Mouse (Mus musculus) neural tube, embryonic 14.5 days (tissue): ENCODE data around the gene Tsc2. TPM values are rescaled to one million over a fixed set of nuclear protein-coding genes. Genes with fewer than 3 reads are reported as not detected.

Experiments
- ATAC-seq: fragments of 200-750 bp; cut with Nextera tagmentation; 2 replicates; pipeline ENCODE4 v1.8.0; 2017; ENCODE audit warnings: low read depth, mild to moderate bottlenecking, moderate TSS enrichment, moderate library complexity
- H3K27ac ChIP-seq: fragments of 300-500 bp; sonication (generic); 2 replicates; pipeline ENCODE4 v1.5.1; 2014; ENCODE audit warnings: low read depth, mild to moderate bottlenecking, control low read depth, low read length, moderate library complexity, mixed read lengths
- H3K27me3 ChIP-seq: fragments of 300-500 bp; sonication (generic); 2 replicates; pipeline ENCODE4 v1.6.1; 2014; ENCODE audit warnings: low read length; ENCODE audit not compliant: control insufficient read depth, insufficient read depth
- H3K36me3 ChIP-seq: fragments of 300-500 bp; sonication (generic); 2 replicates; pipeline ENCODE4 v1.6.1; 2014; ENCODE audit warnings: low read length, mixed read lengths; ENCODE audit not compliant: control insufficient read depth, insufficient read depth
- H3K4me1 ChIP-seq: fragments of 300-500 bp; sonication (generic); 2 replicates; pipeline ENCODE4 v1.6.1; 2014; ENCODE audit warnings: low read length; ENCODE audit not compliant: control insufficient read depth, insufficient read depth
- H3K4me2 ChIP-seq: fragments of 300-500 bp; sonication (generic); 2 replicates; pipeline ENCODE4 v1.6.1; 2014; ENCODE audit warnings: mild to moderate bottlenecking, low read depth, low read length, control low read depth
- H3K4me3 ChIP-seq: fragments of 300-500 bp; sonication (generic); 2 replicates; pipeline ENCODE4 v1.5.1; 2014; ENCODE audit warnings: low read depth, low read length, control low read depth, mixed read lengths
- H3K9ac ChIP-seq: fragments of 300-500 bp; sonication (generic); replicated peaks from 2 replicates; pipeline ENCODE4 v1.6.1; 2014; ENCODE audit warnings: low read depth, mild to moderate bottlenecking, control low read depth, low read length, mixed read lengths
- H3K9me3 ChIP-seq: fragments of 300-500 bp; sonication (generic); 2 replicates; pipeline ENCODE4 v1.6.1; 2016; ENCODE audit warnings: low read length; ENCODE audit not compliant: control insufficient read depth
- WGBS: fragments of 180-500 bp; shearing (Covaris S2); extraction: QIAGEN DNeasy Blood & Tissue Kit; methylation state at CpG from one replicate; pipeline ENCODE4 v1.1.7; 2014; 5-methylcytosine and 5-hydroxymethylcytosine counted together
- polyA plus RNA-seq: library from polyadenylated mRNA; unstranded; fragments of >200 nt; fragmentation: Nextera tagmentation; extraction: Ambion mirVana; gene quantifications from 2 replicates; pipeline ENCODE4 v1.2.1, GENCODE M21; 2014

Gene Tsc2
- polyA plus RNA-seq, 1 experiment from 2014 or later = 74.7 TPM

GRCm38 (mm10) chr17:24563638-24564037 lies 68.8 kb downstream of the Tsc2 start:
- no peak overlapping the region for H3K4me2 ChIP-seq
- H3K9ac ChIP-seq = no peak overlapping the region
- H3K9me3 ChIP-seq = no peaks in the 10 kb centered on the region
- no peak overlapping the region for H3K27ac ChIP-seq
- ATAC-seq = no peak
- H3K4me1 ChIP-seq = peaks cover 16% of the 10 kb centered on the region; the same call in 1 of the 2 replicates
- 0 out of 2 replicates have a peak, but pooled peaks cover 5% of the 10 kb centered on the region for H3K36me3 ChIP-seq
- no peak overlapping the region for H3K4me3 ChIP-seq
- no peaks in the 10 kb centered on the region for H3K27me3 ChIP-seq
- WGBS = 85% methylated on average over 5 of the region's 5 CpGs

GRCm38 (mm10) chr17:24561592-24561991 lies 70.8 kb downstream of the Tsc2 start:
- 92% methylated on average over 2 of the region's 2 CpGs for WGBS
- H3K36me3 ChIP-seq = peaks cover 5% of the 10 kb centered on the region; the same call in 1 of the 2 replicates
- H3K4me1 ChIP-seq = peaks cover 22% of the 10 kb centered on the region
- H3K9ac ChIP-seq = no peak overlapping the region
- no peak overlapping the region for H3K27ac ChIP-seq
- H3K9me3 ChIP-seq = no peaks in the 10 kb centered on the region
- no peak overlapping the region for H3K4me3 ChIP-seq
- no peaks in the 10 kb centered on the region for H3K27me3 ChIP-seq
- no peak for ATAC-seq
- no peak overlapping the region for H3K4me2 ChIP-seq

- H3K9ac ChIP-seq = no peak overlapping the region
- H3K27me3 ChIP-seq = no peaks in the 10 kb centered on the region
- H3K4me1 ChIP-seq = peaks cover 22% of the 10 kb centered on the region
- H3K4me3 ChIP-seq = no peak overlapping the region
- H3K36me3 ChIP-seq = peaks cover 5% of the 10 kb centered on the region; the same call in 1 of the 2 replicates
- no peak overlapping the region for H3K27ac ChIP-seq
- H3K9me3 ChIP-seq = no peaks in the 10 kb centered on the region
- no peak overlapping the region for H3K4me2 ChIP-seq
- WGBS = 93% methylated on average over 5 of the region's 5 CpGs
- ATAC-seq = no peak
Measured at GRCm38 (mm10) chr17:24560301-24561028, 72.0 kb downstream of the Tsc2 start.

- Histone ChIP-seq H3K9me3 (no peaks in the 10 kb centered on the region), H3K36me3 (no peaks in the 10 kb centered on the region; the same call in 1 of the 2 replicates), H3K4me3 (no peak overlapping the region), H3K27ac (peak overlapping the region; percentile 86), H3K27me3 (no peaks in the 10 kb centered on the region), H3K9ac (no peak overlapping the region), H3K4me2 (0 out of 2 replicates have a peak overlapping the region, but pooled peaks have one; percentile 14), H3K4me1 (peaks cover 22% of the 10 kb centered on the region)
- peak; percentile 33; the same call in 1 of the 2 replicates for ATAC-seq
- 36% methylated on average over 3 of the region's 3 CpGs for WGBS
Measured at GRCm38 (mm10) chr17:24559146-24559545, 73.3 kb downstream of the Tsc2 start.

- peak; percentile 67; the same call in 1 of the 2 replicates for ATAC-seq
Measured at GRCm38 (mm10) chr17:24558600-24559099, 73.8 kb downstream of the Tsc2 start.

GRCm38 (mm10) chr17:24557091-24557490 lies 75.3 kb downstream of the Tsc2 start:
- Histone ChIP-seq H3K27ac (no peak overlapping the region), H3K9me3 (no peaks in the 10 kb centered on the region), H3K9ac (no peak overlapping the region), H3K4me1 (peaks cover 28% of the 10 kb centered on the region), H3K4me3 (no peak overlapping the region), H3K4me2 (no peak overlapping the region), H3K27me3 (no peaks in the 10 kb centered on the region), H3K36me3 (no peaks in the 10 kb centered on the region; the same call in 1 of the 2 replicates)
- no peak for ATAC-seq
- WGBS = 92% methylated on average over 7 of the region's 7 CpGs

More at GRCm38 (mm10) chr17:24558600-24559099, 73.8 kb downstream of the Tsc2 start:
- 6% methylated on average over 4 of the region's 4 CpGs for WGBS
- Histone ChIP-seq H3K27ac (peak overlapping the region; percentile 86), H3K36me3 (no peaks in the 10 kb centered on the region; the same call in 1 of the 2 replicates), H3K27me3 (no peaks in the 10 kb centered on the region), H3K4me1 (peaks cover 22% of the 10 kb centered on the region), H3K9ac (no peak overlapping the region), H3K9me3 (no peaks in the 10 kb centered on the region), H3K4me3 (no peak overlapping the region), H3K4me2 (peak overlapping the region; percentile 14; the same call in 1 of the 2 replicates)

- Histone ChIP-seq H3K4me1 (peaks cover 25% of the 10 kb centered on the region), H3K9me3 (no peaks in the 10 kb centered on the region), H3K4me3 (peak overlapping the region; percentile 86), H3K36me3 (no peaks in the 10 kb centered on the region), H3K27me3 (no peaks in the 10 kb centered on the region), H3K4me2 (peak overlapping the region; percentile 91), H3K27ac (peak overlapping the region; percentile 96), H3K9ac (peak overlapping the region; percentile 96)
- WGBS = 47% methylated on average over 3 of the region's 3 CpGs
- no peak for ATAC-seq
Measured at GRCm38 (mm10) chr17:24551050-24551444, 81.4 kb downstream of the Tsc2 start.

GRCm38 (mm10) chr17:24550416-24551049 lies 81.9 kb downstream of the Tsc2 start:
- Histone ChIP-seq H3K4me1 (peaks cover 25% of the 10 kb centered on the region), H3K4me3 (peak overlapping the region; percentile 86), H3K9me3 (no peaks in the 10 kb centered on the region), H3K27ac (peak overlapping the region; percentile 96), H3K9ac (peak overlapping the region; percentile 96), H3K4me2 (peak overlapping the region; percentile 91), H3K36me3 (no peaks in the 10 kb centered on the region), H3K27me3 (no peaks in the 10 kb centered on the region)
- WGBS = under 1% methylated on average over 44 of the region's 44 CpGs
- ATAC-seq = peak; percentile 83
